Mouse (Mus musculus) liver, embryonic 13.5 days (tissue): Measurements from ENCODE around the gene Slc35e3. TPM values are rescaled to one million over a fixed set of nuclear protein-coding genes. Genes with fewer than 3 reads are reported as not detected.

Experiments
- polyA plus RNA-seq: library from polyadenylated mRNA; unstranded; fragments of >200 nt; fragmentation: Nextera tagmentation; extraction: Ambion mirVana; gene quantifications from 2 replicates; pipeline ENCODE4 v1.2.1, GENCODE M21; 2015

Slc35e3 gene
- polyA plus RNA-seq, 1 experiment from 2014 or later: 2.7 TPM

Other genes starting within 250 kb of the Slc35e3 start
- 19.3 and 27.8 TPM in 2 replicates for gene Cpm, start 116.9 kb downstream of the Slc35e3 start, polyA plus RNA-seq
- 16.3 and 25.9 TPM in 2 replicates for gene Mdm2, start 35.6 kb downstream of the Slc35e3 start, polyA plus RNA-seq
- 54.8 and 67.3 TPM in 2 replicates for gene Nup107, start 46.3 kb upstream of the Slc35e3 start, polyA plus RNA-seq
- gene Rap1b, start 99.7 kb upstream of the Slc35e3 start, polyA plus RNA-seq: 132 and 152 TPM in 2 replicates